Mouse (Mus musculus) neural tube, embryonic 11.5 days (tissue): ENCODE data around the gene Gm28374. TPM values are rescaled to one million over a fixed set of nuclear protein-coding genes. Genes with fewer than 3 reads are reported as not detected.

Experiments
- ATAC-seq: fragments of 200-750 bp; cut with Nextera tagmentation; 2 replicates; pipeline ENCODE4 v1.8.0; 2017; ENCODE audit warnings: moderate number of reproducible peaks, mild to moderate bottlenecking, moderate TSS enrichment, moderate library complexity; ENCODE audit not compliant: insufficient read depth, low FRiP score, low TSS enrichment
- DNase-seq: peaks from one replicate; pipeline ENCODE4 v3.0.0-alpha.2; 2015; ENCODE audit warnings: low spot score
- H3K27ac ChIP-seq: fragments of 300-500 bp; sonication (generic); 2 replicates; pipeline ENCODE4 v1.5.1; 2014; ENCODE audit warnings: low read depth, mild to moderate bottlenecking, low read length
- H3K27me3 ChIP-seq: fragments of 300-500 bp; sonication (generic); 2 replicates; pipeline ENCODE4 v1.6.1; 2014; ENCODE audit warnings: mild to moderate bottlenecking, low read length, mixed read lengths; ENCODE audit not compliant: control insufficient read depth, insufficient read depth
- H3K36me3 ChIP-seq: fragments of 300-500 bp; sonication (generic); 2 replicates; pipeline ENCODE4 v1.6.1; 2014; ENCODE audit warnings: mild to moderate bottlenecking, low read length, moderate library complexity, mixed read lengths; ENCODE audit not compliant: control insufficient read depth, insufficient read depth
- H3K4me1 ChIP-seq: fragments of 300-500 bp; sonication (generic); 2 replicates; pipeline ENCODE4 v1.6.1; 2014; ENCODE audit warnings: low read length, mixed read lengths; ENCODE audit not compliant: control insufficient read depth, insufficient read depth
- H3K4me2 ChIP-seq: fragments of 300-500 bp; sonication (generic); 2 replicates; pipeline ENCODE4 v1.6.1; 2014; ENCODE audit warnings: low read depth, mild to moderate bottlenecking, moderate library complexity
- H3K4me3 ChIP-seq: fragments of 300-500 bp; sonication (generic); 2 replicates; pipeline ENCODE4 v1.5.1; 2014; ENCODE audit warnings: low read depth, low read length
- H3K9ac ChIP-seq: fragments of 300-500 bp; sonication (generic); 2 replicates; pipeline ENCODE4 v1.6.1; 2014; ENCODE audit warnings: mild to moderate bottlenecking, low read length
- H3K9me3 ChIP-seq: fragments of 300-500 bp; sonication (generic); 2 replicates; pipeline ENCODE4 v1.6.1; 2016; ENCODE audit warnings: low read length; ENCODE audit not compliant: control insufficient read depth
- WGBS: fragments of 180-500 bp; shearing (Covaris S2); extraction: QIAGEN DNeasy Blood & Tissue Kit; methylation state at CpG from one replicate; pipeline ENCODE4 v1.1.7; 2014; 5-methylcytosine and 5-hydroxymethylcytosine counted together
- polyA plus RNA-seq: library from polyadenylated mRNA; unstranded; fragments of >200 nt; fragmentation: Nextera tagmentation; extraction: Ambion mirVana; gene quantifications from 2 replicates; pipeline ENCODE4 v1.2.1, GENCODE M21; 2014

Gm28374 gene
- polyA plus RNA-seq, 1 experiment from 2014 or later, result 0.88 TPM

GRCm38 (mm10) chr19:6118677-6119185 is 36.7 kb upstream of the Gm28374 start:
- peak overlapping the region; percentile 81 for H3K4me3 ChIP-seq
- H3K27ac ChIP-seq, result peak overlapping the region; percentile 94
- H3K9me3 ChIP-seq, result no peaks in the 10 kb centered on the region
- 3% methylated on average over 8 of the region's 8 CpGs for WGBS
- H3K4me1 ChIP-seq, result peaks cover 7% of the 10 kb centered on the region; the same call in 1 of the 2 replicates
- H3K9ac ChIP-seq, result peak overlapping the region; percentile 87
- no peaks in the 10 kb centered on the region for H3K27me3 ChIP-seq
- DNase-seq (peak; percentile 40), ATAC-seq (0 out of 2 replicates have a peak, but pooled peaks have one; percentile 8)
- H3K4me2 ChIP-seq, result peak overlapping the region; percentile 92
- peaks cover 11% of the 10 kb centered on the region for H3K36me3 ChIP-seq

- H3K9me3 ChIP-seq, result no peaks in the 10 kb centered on the region
- peak within 1 kb of the TSS; percentile 94 for H3K27ac ChIP-seq
- DNase-seq (peak; percentile 94), ATAC-seq (peak; percentile 88)
- H3K9ac ChIP-seq, result peak within 1 kb of the TSS; percentile 87
- peaks cover 11% of the 10 kb centered on the region for H3K36me3 ChIP-seq
- H3K4me2 ChIP-seq, result peak within 1 kb of the TSS; percentile 92
- H3K27me3 ChIP-seq, result no peaks in the 10 kb centered on the region
- WGBS, result under 1% methylated on average over 77 of the region's 77 CpGs
- H3K4me1 ChIP-seq, result peaks cover 7% of the 10 kb centered on the region; the same call in 1 of the 2 replicates
- H3K4me3 ChIP-seq, result peak within 1 kb of the TSS; percentile 81
Observed at GRCm38 (mm10) chr19:6117986-6118676, 36.1 kb upstream of the Gm28374 start, which contains the start of gene Sac3d1. Gene Sac3d1 (minus strand): TSS chr19:6118650.

DNA sequence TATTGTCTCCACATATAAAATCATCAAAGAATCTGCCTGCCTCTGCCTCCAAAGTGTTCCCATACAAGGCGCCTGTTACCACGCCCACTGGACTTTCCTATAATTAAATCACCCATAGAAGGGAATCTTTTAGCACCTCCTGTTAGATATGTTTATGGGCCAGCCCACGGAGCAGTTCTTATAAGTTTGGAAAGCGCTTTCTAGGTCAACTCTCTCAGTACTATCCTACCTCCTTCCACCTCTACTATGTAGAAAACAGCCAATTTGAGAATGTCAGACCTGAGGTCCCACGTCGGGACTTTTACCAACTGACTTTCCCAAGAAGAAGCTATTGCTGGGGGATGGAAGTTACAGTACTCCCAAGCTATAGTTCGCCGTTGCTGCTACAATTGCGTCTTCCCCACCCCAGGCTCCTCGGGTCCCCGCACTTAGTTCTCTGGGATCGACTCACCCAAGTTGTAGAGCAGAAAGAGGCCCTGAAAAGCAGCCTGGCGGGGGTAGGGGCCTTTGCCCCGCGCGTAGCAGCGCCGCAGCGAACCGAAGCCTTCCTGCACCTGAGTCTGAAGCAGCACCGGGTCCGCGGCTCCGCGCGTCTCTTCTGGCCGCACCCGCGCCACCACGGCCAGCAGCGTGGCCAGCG is 35.4 kb upstream of the Gm28374 start:
- H3K27ac ChIP-seq, result peak overlapping the region; percentile 94
- H3K27me3 ChIP-seq, result no peaks in the 10 kb centered on the region
- H3K36me3 ChIP-seq, result peaks cover 11% of the 10 kb centered on the region
- 6% methylated on average over 32 of the region's 32 CpGs for WGBS
- H3K4me1 ChIP-seq, result peaks cover 7% of the 10 kb centered on the region; the same call in 1 of the 2 replicates
- H3K9ac ChIP-seq, result peak overlapping the region; percentile 87
- peak overlapping the region; percentile 81 for H3K4me3 ChIP-seq
- DNase-seq (no peak), ATAC-seq (no peak; the same call in 1 of the 2 replicates)
- H3K4me2 ChIP-seq, result peak overlapping the region; percentile 92
- no peaks in the 10 kb centered on the region for H3K9me3 ChIP-seq

DNA sequence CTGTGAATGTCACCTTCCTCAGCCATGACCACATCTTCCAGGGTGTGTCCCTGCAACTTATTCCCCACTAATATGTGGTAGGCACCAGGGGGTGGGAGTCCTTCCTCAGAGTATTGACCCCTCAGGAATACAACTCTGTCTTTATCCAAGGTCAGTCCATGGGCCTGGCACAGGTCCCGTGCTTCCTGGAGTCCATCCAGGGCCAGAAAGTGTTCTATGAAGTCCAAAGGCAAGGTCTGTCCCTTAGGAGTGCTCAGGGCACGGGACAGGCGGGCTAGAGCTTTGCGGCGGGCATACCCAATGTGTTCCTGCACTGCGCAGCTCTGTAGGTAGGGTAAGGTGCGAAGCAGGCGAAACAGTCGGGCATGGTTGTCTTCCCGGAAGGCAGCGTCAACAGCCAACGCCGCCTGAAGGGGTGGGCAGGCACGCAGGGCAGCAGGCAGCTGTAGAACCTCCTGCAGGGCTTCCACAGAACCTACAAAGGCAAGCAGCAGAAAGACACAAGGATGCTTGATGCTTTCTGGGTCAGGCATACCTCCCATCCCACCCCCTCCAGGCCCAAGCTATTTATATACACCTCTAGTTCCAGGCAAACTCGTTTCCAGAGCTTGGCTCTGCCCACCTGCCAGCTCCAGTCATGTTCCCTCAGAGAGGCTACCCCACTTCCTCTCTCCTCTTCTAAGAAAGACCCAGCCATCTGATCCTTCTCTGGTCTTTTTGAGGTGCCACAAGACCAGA is 34.2 kb upstream of the Gm28374 start:
- Histone ChIP-seq H3K4me1 (peaks cover 7% of the 10 kb centered on the region; the same call in 1 of the 2 replicates), H3K4me2 (0 out of 2 replicates have a peak overlapping the region, but pooled peaks have one; percentile 0), H3K9ac (peak overlapping the region; percentile 6; the same call in 1 of the 2 replicates), H3K27me3 (no peaks in the 10 kb centered on the region), H3K4me3 (no peak overlapping the region), H3K9me3 (no peaks in the 10 kb centered on the region), H3K36me3 (peaks cover 11% of the 10 kb centered on the region), H3K27ac (no peak overlapping the region)
- DNase-seq (no peak), ATAC-seq (no peak)
- WGBS, result 93% methylated on average over 15 of the region's 15 CpGs

GRCm38 (mm10) chr19:6113116-6113515 is 31.1 kb upstream of the Gm28374 start:
- H3K9ac ChIP-seq, result no peak overlapping the region
- no peaks in the 10 kb centered on the region for H3K9me3 ChIP-seq
- peaks cover 7% of the 10 kb centered on the region; the same call in 1 of the 2 replicates for H3K4me1 ChIP-seq
- no peak overlapping the region for H3K4me2 ChIP-seq
- peaks cover 11% of the 10 kb centered on the region for H3K36me3 ChIP-seq
- no peaks in the 10 kb centered on the region for H3K27me3 ChIP-seq
- no peak for ATAC-seq
- DNase-seq, result no peak
- no peak overlapping the region for H3K27ac ChIP-seq
- WGBS, result 68% methylated on average over 6 of the region's 6 CpGs
- no peak overlapping the region for H3K4me3 ChIP-seq

GRCm38 (mm10) chr19:6105586-6105985 is 23.5 kb upstream of the Gm28374 start, which contains the start of gene Naaladl1:
Gene Naaladl1 (plus strand): TSS chr19:6105782.
- DNase-seq (no peak), ATAC-seq (no peak)
- Histone ChIP-seq H3K27ac (no peak within 1 kb of the TSS), H3K9ac (peak within 1 kb of the TSS; percentile 22; the same call in 1 of the 2 replicates), H3K4me1 (no peaks in the 10 kb centered on the region), H3K36me3 (no peaks in the 10 kb centered on the region), H3K9me3 (no peaks in the 10 kb centered on the region), H3K4me3 (no peak within 1 kb of the TSS), H3K4me2 (no peak within 1 kb of the TSS), H3K27me3 (no peaks in the 10 kb centered on the region)
- WGBS, result 85% methylated on average over 7 of the region's 7 CpGs

DNA sequence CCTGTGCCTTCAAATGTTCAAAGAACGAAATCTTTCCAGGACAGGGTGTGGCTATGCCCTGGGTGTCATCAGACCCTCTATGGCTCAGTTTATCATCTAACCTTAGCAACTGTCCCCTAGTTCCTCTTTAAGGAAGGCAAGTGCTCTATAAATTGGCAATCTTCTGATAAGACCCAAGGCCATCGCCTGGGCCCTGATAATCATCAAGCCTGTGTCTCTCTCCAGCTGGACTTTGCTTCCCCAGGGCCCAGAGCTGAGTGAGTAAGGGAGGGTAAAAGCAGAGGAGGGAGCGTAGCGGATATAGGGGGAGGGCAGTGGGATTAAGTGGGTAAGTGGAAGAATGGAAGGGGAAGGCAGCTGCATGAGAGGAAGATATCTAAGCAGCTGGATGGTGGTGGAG is 22.4 kb upstream of the Gm28374 start:
- Histone ChIP-seq H3K9ac (no peak overlapping the region), H3K36me3 (no peaks in the 10 kb centered on the region), H3K4me1 (no peaks in the 10 kb centered on the region), H3K4me3 (no peak overlapping the region), H3K27me3 (no peaks in the 10 kb centered on the region), H3K9me3 (no peaks in the 10 kb centered on the region), H3K27ac (no peak overlapping the region), H3K4me2 (no peak overlapping the region)
- 96% methylated on average over 4 of the region's 4 CpGs for WGBS
- DNase-seq (no peak), ATAC-seq (no peak)

GRCm38 (mm10) chr19:6102169-6102853 is 20.3 kb upstream of the Gm28374 start:
- Histone ChIP-seq H3K27me3 (no peaks in the 10 kb centered on the region), H3K4me1 (no peaks in the 10 kb centered on the region), H3K4me2 (no peak overlapping the region), H3K9ac (no peak overlapping the region), H3K27ac (no peak overlapping the region), H3K36me3 (no peaks in the 10 kb centered on the region), H3K9me3 (no peaks in the 10 kb centered on the region), H3K4me3 (no peak overlapping the region)
- 76% methylated on average over 6 of the region's 6 CpGs for WGBS
- ATAC-seq (no peak), DNase-seq (no peak)
